ENCODE assay signal across 8 mouse cellular contexts in genomic region chr10:86730823-86731499, GRCm38 (mm10). TPM values are rescaled to one million over a fixed set of nuclear protein-coding genes. Genes with fewer than 3 reads are reported as not detected.
DNase-seq lines count a peak whose midpoint lies in the region; ATAC-seq and TF ChIP-seq lines count a peak whose summit lies in the region.

No protein-coding gene starts in this region.

- peak overlapping the region; percentile 48 for H3K4me3 ChIP-seq in bone marrow macrophage, adult 2 months (ENCODE audit: insufficient read depth, low read length)
- peak overlapping the region; percentile 51 for H3K4me3 ChIP-seq in embryonic facial prominence, embryonic 15.5 days (replicated peaks)
- H3K4me3 ChIP-seq in limb, embryonic 14.5 days (replicated peaks; ENCODE audit: low read length), result peak overlapping the region; percentile 39
- H3K4me3 ChIP-seq in midbrain, embryonic 16.5 days (ENCODE audit: low read depth, low read length), result peak overlapping the region; percentile 39

- no peaks in the 10 kb centered on the region for H3K9me3 ChIP-seq in embryonic facial prominence, embryonic 15.5 days (replicated peaks)
- H3K9me3 ChIP-seq in limb, embryonic 14.5 days (ENCODE audit: control insufficient read depth, low read length), result no peaks in the 10 kb centered on the region
- H3K9me3 ChIP-seq in midbrain, embryonic 16.5 days (replicated peaks; ENCODE audit: control insufficient read depth, low read length, poor library complexity, severe bottlenecking), result no peaks in the 10 kb centered on the region

- TF ChIP-seq POLR2A in bone marrow macrophage, adult 2 months (IDR thresholded peaks at IDR 0.05; ENCODE audit: borderline replicate concordance, low read depth, low read length), result no peak
- TF ChIP-seq POLR2A in limb, embryonic 14.5 days (IDR thresholded peaks at IDR 0.05; ENCODE audit: borderline replicate concordance, extremely low read depth, insufficient read depth, insufficient read length), result 0 out of 2 replicates have a peak, but pooled peaks have one; percentile 9

- DNase-seq in A20 (ENCODE audit: low read depth, low spot score), result peak; percentile 65
- DNase-seq in heart, adult 9 months (ENCODE audit: low spot score in 2 of 2), result peak; percentile 43 to 76
- peak; percentile 89 for DNase-seq in kidney, adult 9 months
- peak; percentile 85 for DNase-seq in limb, embryonic 14.5 days (ENCODE audit: low spot score)
- DNase-seq in spleen, postnatal 10 days (ENCODE audit: low spot score in 2 of 2), result peak; percentile 72 to 90

- peak; percentile 71 for TF ChIP-seq CTCF in bone marrow macrophage, adult 2 months (IDR thresholded peaks at IDR 0.05; ENCODE audit: low read depth, low read length)

- H3K27ac ChIP-seq in bone marrow macrophage, adult 2 months (ENCODE audit: insufficient read depth, low read depth, low read length), result no peak overlapping the region
- peak overlapping the region; percentile 68 for H3K27ac ChIP-seq in embryonic facial prominence, embryonic 15.5 days (replicated peaks)
- no peak overlapping the region for H3K27ac ChIP-seq in limb, embryonic 14.5 days (replicated peaks; ENCODE audit: low read depth, low read length)
- 0 out of 2 replicates have a peak overlapping the region, but pooled peaks have one; percentile 22 for H3K27ac ChIP-seq in midbrain, embryonic 16.5 days (ENCODE audit: low read length)

- H3K36me3 ChIP-seq in embryonic facial prominence, embryonic 15.5 days, result no peaks in the 10 kb centered on the region
- H3K36me3 ChIP-seq in limb, embryonic 14.5 days (ENCODE audit: control insufficient read depth, insufficient read depth, low read length), result no peaks in the 10 kb centered on the region
- no peaks in the 10 kb centered on the region for H3K36me3 ChIP-seq in midbrain, embryonic 16.5 days (ENCODE audit: control insufficient read depth, insufficient read depth, low read length)

- H3K27me3 ChIP-seq in embryonic facial prominence, embryonic 15.5 days, result no peaks in the 10 kb centered on the region
- no peaks in the 10 kb centered on the region for H3K27me3 ChIP-seq in limb, embryonic 14.5 days (ENCODE audit: control insufficient read depth, insufficient read depth, low read length)
- H3K27me3 ChIP-seq in midbrain, embryonic 16.5 days (ENCODE audit: control insufficient read depth, insufficient read depth, low read depth, low read length), result no peaks in the 10 kb centered on the region

- 4% methylated on average over 22 of the region's 22 CpGs for WGBS in embryonic facial prominence, embryonic 15.5 days
- 6% methylated on average over 22 of the region's 22 CpGs for WGBS in limb, embryonic 14.5 days
- WGBS in midbrain, embryonic 16.5 days, result 9% methylated on average over 22 of the region's 22 CpGs

- ATAC-seq in embryonic facial prominence, embryonic 15.5 days (ENCODE audit: insufficient number of reproducible peaks, low FRiP score, low TSS enrichment, low read depth), result no peak
- ATAC-seq in limb, embryonic 14.5 days (ENCODE audit: low FRiP score, low read depth), result peak; percentile 58
- ATAC-seq in midbrain, embryonic 16.5 days, result peak; percentile 49

- peaks cover 21% of the 10 kb centered on the region for H3K4me1 ChIP-seq in bone marrow macrophage, adult 2 months (ENCODE audit: control insufficient read depth, insufficient read depth, low read length)
- H3K4me1 ChIP-seq in embryonic facial prominence, embryonic 15.5 days, result peaks cover 19% of the 10 kb centered on the region
- peaks cover 13% of the 10 kb centered on the region for H3K4me1 ChIP-seq in limb, embryonic 14.5 days (ENCODE audit: control insufficient read depth, insufficient read depth, low read length)
- peaks cover 6% of the 10 kb centered on the region; the same call in 1 of the 2 replicates for H3K4me1 ChIP-seq in midbrain, embryonic 16.5 days (ENCODE audit: control insufficient read depth, insufficient read depth, low read length)

- H3K4me2 ChIP-seq in embryonic facial prominence, embryonic 15.5 days (replicated peaks), result peak overlapping the region; percentile 67
- peak overlapping the region; percentile 56 for H3K4me2 ChIP-seq in limb, embryonic 14.5 days (replicated peaks; ENCODE audit: low read depth, low read length, severe bottlenecking)
- peak overlapping the region; percentile 75 for H3K4me2 ChIP-seq in midbrain, embryonic 16.5 days (ENCODE audit: low read length)

- peak overlapping the region; percentile 54 for H3K9ac ChIP-seq in embryonic facial prominence, embryonic 15.5 days
- H3K9ac ChIP-seq in limb, embryonic 14.5 days (ENCODE audit: low read depth, low read length, severe bottlenecking), result peak overlapping the region; percentile 45
- peak overlapping the region; percentile 66 for H3K9ac ChIP-seq in midbrain, embryonic 16.5 days (ENCODE audit: low read depth, low read length)

RNA-seq across cellular contexts. Expression of gene Ttc41, which starts 25.4 kb away (rescaled TPM):
- 0.89 and 1.8 TPM in 2 replicates for polyA plus RNA-seq in bone marrow macrophage, adult 2 months (2012; ENCODE audit: insufficient read depth, insufficient read length, missing spikeins)
- 1.00 and 1.3 TPM in 2 replicates for polyA plus RNA-seq in embryonic facial prominence, embryonic 15.5 days (2015; fragmentation: Nextera tagmentation; extraction: Ambion mirVana)
- polyA plus RNA-seq in limb, embryonic 14.5 days (2012; rRNA removed), result 1.9 and 2.5 TPM in 2 replicates
- polyA plus RNA-seq in limb, embryonic 14.5 days (2014; fragmentation: Nextera tagmentation; extraction: Ambion mirVana), result 0.98 and 1.4 TPM in 2 replicates
- 2.5 and 2.8 TPM in 2 replicates for polyA plus RNA-seq in midbrain, embryonic 16.5 days (2015; fragmentation: Nextera tagmentation; extraction: Ambion mirVana)

RNA-seq across cellular contexts. Expression of gene Hsp90b1, which starts 25.7 kb away (rescaled TPM):
- polyA plus RNA-seq in bone marrow macrophage, adult 2 months (2012; ENCODE audit: insufficient read depth, insufficient read length, missing spikeins), result 458 and 473 TPM in 2 replicates
- 609 and 610 TPM in 2 replicates for polyA plus RNA-seq in embryonic facial prominence, embryonic 15.5 days (2015; fragmentation: Nextera tagmentation; extraction: Ambion mirVana)
- polyA plus RNA-seq in limb, embryonic 14.5 days (2012; rRNA removed), result 242 and 401 TPM in 2 replicates
- polyA plus RNA-seq in limb, embryonic 14.5 days (2014; fragmentation: Nextera tagmentation; extraction: Ambion mirVana), result 448 and 466 TPM in 2 replicates
- 286 and 330 TPM in 2 replicates for polyA plus RNA-seq in midbrain, embryonic 16.5 days (2015; fragmentation: Nextera tagmentation; extraction: Ambion mirVana)

RNA-seq across cellular contexts. Expression of gene Gm49358, which starts 32.8 kb away (rescaled TPM):
- 3.0 TPM in 1 of 2 replicates, not detected in the other for polyA plus RNA-seq in bone marrow macrophage, adult 2 months (2012; ENCODE audit: insufficient read depth, insufficient read length, missing spikeins)
- not detected in 2 replicates for polyA plus RNA-seq in embryonic facial prominence, embryonic 15.5 days (2015; fragmentation: Nextera tagmentation; extraction: Ambion mirVana)
- 0.05 TPM in 1 of 2 replicates, not detected in the other for polyA plus RNA-seq in limb, embryonic 14.5 days (2012; rRNA removed)
- polyA plus RNA-seq in limb, embryonic 14.5 days (2014; fragmentation: Nextera tagmentation; extraction: Ambion mirVana), result 0.22 TPM in 1 of 2 replicates, not detected in the other
- polyA plus RNA-seq in midbrain, embryonic 16.5 days (2015; fragmentation: Nextera tagmentation; extraction: Ambion mirVana), result not detected in 2 replicates

RNA-seq across cellular contexts. Expression of gene Nt5dc3, which starts 47.8 kb away (rescaled TPM):
- 5.3 and 6.8 TPM in 2 replicates for polyA plus RNA-seq in bone marrow macrophage, adult 2 months (2012; ENCODE audit: insufficient read depth, insufficient read length, missing spikeins)
- polyA plus RNA-seq in embryonic facial prominence, embryonic 15.5 days (2015; fragmentation: Nextera tagmentation; extraction: Ambion mirVana), result 1.5 and 1.6 TPM in 2 replicates
- polyA plus RNA-seq in limb, embryonic 14.5 days (2012; rRNA removed), result 5.5 and 6.6 TPM in 2 replicates
- polyA plus RNA-seq in limb, embryonic 14.5 days (2014; fragmentation: Nextera tagmentation; extraction: Ambion mirVana), result 1.1 and 1.3 TPM in 2 replicates
- polyA plus RNA-seq in midbrain, embryonic 16.5 days (2015; fragmentation: Nextera tagmentation; extraction: Ambion mirVana), result 15.2 and 15.9 TPM in 2 replicates

Comparison
In these comparisons a context has a peak if more than half of its experiments do, and no peak if none do; other contexts are left out.
1. H3K27ac ChIP-seq: peak in embryonic facial prominence, embryonic 15.5 days (single experiment) and midbrain, embryonic 16.5 days (single experiment); none in bone marrow macrophage, adult 2 months (single experiment) and limb, embryonic 14.5 days (single experiment).
2. Peak in every context shown above with its lines, with median percentiles within 50 percentile points of each other: DNase-seq, H3K4me3 ChIP-seq, H3K4me2 ChIP-seq and H3K9ac ChIP-seq.